ENCODE assay signal across 27 mouse cellular contexts in the genomic region with DNA sequence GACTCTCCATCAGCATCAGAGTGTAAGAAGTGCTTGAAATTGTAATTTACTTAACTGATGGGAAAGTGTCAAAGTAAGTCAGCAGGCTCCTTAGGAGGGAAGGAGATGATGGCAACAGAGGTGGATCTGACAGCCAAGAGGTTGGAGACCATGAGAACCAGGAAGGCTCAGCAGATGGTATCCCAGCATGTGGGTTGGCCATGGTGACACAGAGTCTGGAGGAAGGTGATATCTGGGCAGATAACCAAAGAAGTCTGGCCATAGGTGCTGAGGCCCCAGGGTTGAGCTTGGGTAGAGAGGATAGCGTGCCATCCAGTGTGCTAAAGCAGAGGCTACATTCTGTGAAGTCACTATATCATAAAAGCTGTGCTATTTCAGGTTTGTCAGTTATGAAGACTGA. TPM values are rescaled to one million over a fixed set of nuclear protein-coding genes. Genes with fewer than 3 reads are reported as not detected.
A peak's percentile ranks its signal among the peaks of the same experiment; 100 is the strongest.
DNase-seq lines count a peak whose midpoint lies in the region; ATAC-seq and TF ChIP-seq lines count a peak whose summit lies in the region.
"Had no signal": no experiment of that assay in that cellular context is flagged by ENCODE, and none has a peak within 500 bp of the region (broad histone marks: within the 10 kb centered on the region; RNA-seq: fewer than 3 reads in every experiment).

No protein-coding gene starts in this region.

- DNase-seq in adrenal gland, postnatal 25 days: peak; percentile 15
- DNase-seq in adrenal gland, adult 18-20 months (ENCODE audit: low spot score in 2 of 2): no peak
- peak; percentile 19 for DNase-seq in midbrain, postnatal 0 days (ENCODE audit: low spot score)
- DNase-seq in cerebellum, adult 9-11 months: peak; percentile 98
- no peak for DNase-seq in right cerebral cortex, postnatal 14 days
- DNase-seq in right cerebral cortex, postnatal 10 days (ENCODE audit: low spot score in 2 of 2): no peak
- DNase-seq in gastrocnemius, postnatal 10 days: no peak
- DNase-seq: adrenal gland, postnatal 10 days; gastrocnemius, adult 2 months; heart, postnatal 10 days; kidney, adult 18-20 months; kidney, postnatal 25 days; layer of hippocampus, postnatal 36 days; lung, embryonic 14.5 days; lung, postnatal 14 days; midbrain, embryonic 14.5 days; right cerebral cortex, adult 18-20 months had no signal

- H3K9ac ChIP-seq in midbrain, postnatal 0 days (replicated peaks; ENCODE audit: low read length, poor library complexity, severe bottlenecking): no peak overlapping the region
- no peak overlapping the region for H3K9ac ChIP-seq in midbrain, embryonic 16.5 days (ENCODE audit: low read depth, low read length)
- H3K9ac ChIP-seq: heart, embryonic 13.5 days; hindbrain, embryonic 12.5 days; kidney, embryonic 15.5 days; liver, embryonic 15.5 days; lung, embryonic 14.5 days had no signal

- WGBS in midbrain, postnatal 0 days: 85% methylated on average over 1 of the region's 1 CpGs
- WGBS in midbrain, embryonic 16.5 days: 87% methylated on average over 1 of the region's 1 CpGs

- H3K9me3 ChIP-seq in midbrain, postnatal 0 days (ENCODE audit: low read length): no peaks in the 10 kb centered on the region
- H3K9me3 ChIP-seq in midbrain, embryonic 16.5 days (replicated peaks; ENCODE audit: control insufficient read depth, low read length, poor library complexity, severe bottlenecking): no peaks in the 10 kb centered on the region
- H3K9me3 ChIP-seq: heart, embryonic 13.5 days; hindbrain, embryonic 12.5 days; kidney, embryonic 15.5 days; liver, embryonic 15.5 days had no signal

- H3K36me3 ChIP-seq in midbrain, postnatal 0 days (ENCODE audit: insufficient read depth, low read length): no peaks in the 10 kb centered on the region
- no peaks in the 10 kb centered on the region for H3K36me3 ChIP-seq in midbrain, embryonic 16.5 days (ENCODE audit: control insufficient read depth, insufficient read depth, low read length)
- H3K36me3 ChIP-seq: heart, embryonic 13.5 days; hindbrain, embryonic 12.5 days; kidney, embryonic 15.5 days; liver, embryonic 15.5 days had no signal

- ATAC-seq in midbrain, postnatal 0 days (ENCODE audit: low FRiP score): no peak
- ATAC-seq in midbrain, embryonic 16.5 days: no peak
- ATAC-seq: activated CD4-positive, CD25-positive, alpha-beta regulatory T cell, adult 4 months; forebrain, embryonic 16.5 days had no signal

- no peak overlapping the region for H3K4me2 ChIP-seq in midbrain, postnatal 0 days (ENCODE audit: low read depth, low read length, poor library complexity, severe bottlenecking)
- no peak overlapping the region for H3K4me2 ChIP-seq in midbrain, embryonic 16.5 days (ENCODE audit: low read length)
- H3K4me2 ChIP-seq: heart, embryonic 13.5 days; hindbrain, embryonic 12.5 days; kidney, embryonic 15.5 days; liver, embryonic 15.5 days; lung, embryonic 14.5 days had no signal

- no peaks in the 10 kb centered on the region for H3K4me1 ChIP-seq in midbrain, postnatal 0 days (ENCODE audit: insufficient read depth, low read length)
- no peaks in the 10 kb centered on the region for H3K4me1 ChIP-seq in midbrain, embryonic 16.5 days (ENCODE audit: control insufficient read depth, insufficient read depth, low read length)
- H3K4me1 ChIP-seq: heart, embryonic 13.5 days; hindbrain, embryonic 12.5 days; kidney, embryonic 15.5 days; liver, embryonic 15.5 days had no signal

- no peak overlapping the region for H3K27ac ChIP-seq in midbrain, postnatal 0 days (ENCODE audit: low read depth, low read length)
- no peak overlapping the region for H3K27ac ChIP-seq in midbrain, embryonic 16.5 days (ENCODE audit: low read length)
- H3K27ac ChIP-seq: gastrocnemius, adult 2 months; heart, embryonic 13.5 days; hindbrain, embryonic 12.5 days; kidney, embryonic 15.5 days; liver, embryonic 15.5 days had no signal

- TF ChIP-seq CTCF in midbrain, postnatal 0 days (IDR thresholded peaks at IDR 0.05): no peak

- H3K27me3 ChIP-seq in midbrain, postnatal 0 days (ENCODE audit: insufficient read depth, low read length): no peaks in the 10 kb centered on the region
- H3K27me3 ChIP-seq in midbrain, embryonic 16.5 days (ENCODE audit: control insufficient read depth, insufficient read depth, low read depth, low read length): no peaks in the 10 kb centered on the region
- H3K27me3 ChIP-seq: CH12.LX; heart, embryonic 13.5 days; hindbrain, embryonic 12.5 days; kidney, embryonic 15.5 days; liver, embryonic 15.5 days had no signal

- no peak overlapping the region for H3K4me3 ChIP-seq in midbrain, postnatal 0 days (ENCODE audit: low read depth, low read length)
- no peak overlapping the region for H3K4me3 ChIP-seq in midbrain, embryonic 16.5 days (ENCODE audit: low read depth, low read length)
- H3K4me3 ChIP-seq: erythroblast, embryonic 14.5 days; gastrocnemius, adult 2 months; heart, embryonic 13.5 days; hindbrain, embryonic 12.5 days; kidney, embryonic 15.5 days; liver, embryonic 15.5 days had no signal

RNA-seq across cellular contexts. Expression of gene Pkib, which starts 32.0 kb away (rescaled TPM):
- total RNA-seq in adrenal gland, postnatal 25 days (2021): 0.67 and 0.76 TPM in 2 replicates
- 1 to 10 TPM in 1 of 2 experiments, under 1 TPM in 1; 0.80 to 1.2 TPM for total RNA-seq in adrenal gland, adult 18-20 months (2021)
- 0.60 and 0.80 TPM in 2 replicates for total RNA-seq in midbrain, postnatal 0 days (2014; rRNA removed)
- polyA plus RNA-seq in midbrain, postnatal 0 days (2015; fragmentation: Nextera tagmentation; extraction: Ambion mirVana): 3.2 and 6.7 TPM in 2 replicates
- polyA plus RNA-seq in midbrain, embryonic 16.5 days (2015; fragmentation: Nextera tagmentation; extraction: Ambion mirVana): 3.8 and 5.2 TPM in 2 replicates
- not detected for total RNA-seq in gastrocnemius, postnatal 10 days (2021)
- total RNA-seq: gastrocnemius, adult 2 months had no signal
- polyA plus RNA-seq: C2C12; erythroblast, embryonic 14.5 days had no signal

Comparison
In these comparisons a context has a peak if more than half of its experiments do, and no peak if none do; other contexts are left out.
1. DNase-seq: peak in adrenal gland, postnatal 25 days (single experiment), midbrain, postnatal 0 days (single experiment) and cerebellum, adult 9-11 months (single experiment); none in adrenal gland, adult 18-20 months (0 of 2), right cerebral cortex, postnatal 14 days (single experiment), right cerebral cortex, postnatal 10 days (0 of 2) and gastrocnemius, postnatal 10 days (single experiment).